ENCODE assay signal across 14 mouse cellular contexts in the genomic region with DNA sequence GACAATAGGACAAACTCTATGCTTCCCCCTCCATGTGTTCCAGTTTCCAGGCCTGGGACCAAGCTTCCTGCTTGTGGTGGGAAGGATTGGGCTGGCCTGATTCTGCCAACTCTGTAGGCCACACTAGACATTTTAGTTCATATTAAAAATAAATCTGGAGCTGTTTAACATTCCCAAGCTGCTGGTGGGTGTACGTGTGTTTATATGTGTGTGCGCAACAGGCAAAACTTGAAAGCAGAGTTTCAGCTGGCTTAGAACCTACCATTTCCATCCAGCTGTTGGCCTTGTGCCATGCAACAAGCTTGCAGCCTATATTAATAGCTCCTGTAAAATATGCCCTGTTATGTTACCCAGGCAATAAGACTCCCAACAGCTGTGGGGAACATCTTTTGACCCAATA.
A peak's percentile ranks its signal among the peaks of the same experiment; 100 is the strongest.
DNase-seq lines count a peak whose midpoint lies in the region; ATAC-seq lines count a peak whose summit lies in the region.
"Had no signal": no experiment of that assay in that cellular context is flagged by ENCODE, and none has a peak within 500 bp of the region (broad histone marks: within the 10 kb centered on the region; RNA-seq: fewer than 3 reads in every experiment).

No protein-coding gene starts in this region.

- H3K4me3 ChIP-seq in heart, embryonic 11.5 days (ENCODE audit: low read depth, low read length): no peak overlapping the region
- H3K4me3 ChIP-seq in limb, embryonic 15.5 days: no peak overlapping the region
- H3K4me3 ChIP-seq in liver, embryonic 11.5 days (ENCODE audit: low read depth, low read length): no peak overlapping the region
- H3K4me3 ChIP-seq: hindbrain, embryonic 12.5 days; megakaryocyte, embryonic 14.5 days had no signal

- no peaks in the 10 kb centered on the region for H3K36me3 ChIP-seq in heart, embryonic 11.5 days (ENCODE audit: control insufficient read depth, insufficient read depth, low read length)
- no peaks in the 10 kb centered on the region for H3K36me3 ChIP-seq in limb, embryonic 15.5 days
- no peaks in the 10 kb centered on the region for H3K36me3 ChIP-seq in liver, embryonic 11.5 days (ENCODE audit: control insufficient read depth, insufficient read depth, low read length)
- H3K36me3 ChIP-seq: hindbrain, embryonic 12.5 days had no signal

- WGBS in heart, embryonic 11.5 days (ENCODE audit: insufficient replicate concordance): 77% methylated on average over 2 of the region's 2 CpGs
- 21% methylated on average over 2 of the region's 2 CpGs for WGBS in limb, embryonic 15.5 days
- 93% methylated on average over 2 of the region's 2 CpGs for WGBS in liver, embryonic 11.5 days

- H3K4me1 ChIP-seq in heart, embryonic 11.5 days (ENCODE audit: control insufficient read depth, insufficient read depth, low read length): no peaks in the 10 kb centered on the region
- H3K4me1 ChIP-seq in limb, embryonic 15.5 days: no peaks in the 10 kb centered on the region
- H3K4me1 ChIP-seq in liver, embryonic 11.5 days (replicated peaks; ENCODE audit: control insufficient read depth, insufficient read depth, low read length): no peaks in the 10 kb centered on the region
- H3K4me1 ChIP-seq: hindbrain, embryonic 12.5 days; megakaryocyte, embryonic 14.5 days had no signal

- H3K27me3 ChIP-seq in heart, embryonic 11.5 days (ENCODE audit: control insufficient read depth, insufficient read depth, low read length): no peaks in the 10 kb centered on the region
- H3K27me3 ChIP-seq in limb, embryonic 15.5 days: no peaks in the 10 kb centered on the region
- H3K27me3 ChIP-seq in liver, embryonic 11.5 days (replicated peaks; ENCODE audit: control insufficient read depth, insufficient read depth, low read length): no peaks in the 10 kb centered on the region
- H3K27me3 ChIP-seq: hindbrain, embryonic 12.5 days; megakaryocyte, embryonic 14.5 days had no signal

- no peak overlapping the region for H3K4me2 ChIP-seq in heart, embryonic 11.5 days
- H3K4me2 ChIP-seq in limb, embryonic 15.5 days: no peak overlapping the region
- H3K4me2 ChIP-seq in liver, embryonic 11.5 days: no peak overlapping the region
- H3K4me2 ChIP-seq: hindbrain, embryonic 12.5 days had no signal

- no peak overlapping the region for H3K9ac ChIP-seq in heart, embryonic 11.5 days (ENCODE audit: low read depth, low read length)
- H3K9ac ChIP-seq in limb, embryonic 15.5 days: no peak overlapping the region
- no peak overlapping the region for H3K9ac ChIP-seq in liver, embryonic 11.5 days (ENCODE audit: low read depth, low read length)
- H3K9ac ChIP-seq: hindbrain, embryonic 12.5 days had no signal

- no peaks in the 10 kb centered on the region for H3K9me3 ChIP-seq in heart, embryonic 11.5 days (replicated peaks; ENCODE audit: control insufficient read depth, low read length)
- no peaks in the 10 kb centered on the region for H3K9me3 ChIP-seq in limb, embryonic 15.5 days
- no peaks in the 10 kb centered on the region for H3K9me3 ChIP-seq in liver, embryonic 11.5 days (ENCODE audit: control insufficient read depth, low read length)
- H3K9me3 ChIP-seq: hindbrain, embryonic 12.5 days had no signal

- intact Hi-C loops in heart, postnatal 10 days (cut with DNase I): no loop called here

- H3K27ac ChIP-seq in heart, embryonic 11.5 days (ENCODE audit: low read depth, low read length): no peak overlapping the region
- peak overlapping the region; percentile 59; the same call in 1 of the 2 replicates for H3K27ac ChIP-seq in limb, embryonic 15.5 days
- no peak overlapping the region for H3K27ac ChIP-seq in liver, embryonic 11.5 days (ENCODE audit: low read depth, low read length)
- H3K27ac ChIP-seq: hindbrain, embryonic 12.5 days had no signal

- no peak for ATAC-seq in heart, embryonic 11.5 days (replicated peaks; ENCODE audit: insufficient number of reproducible peaks, low FRiP score, low TSS enrichment)
- ATAC-seq in limb, embryonic 15.5 days (ENCODE audit: insufficient number of reproducible peaks, low FRiP score, low TSS enrichment, low read depth): peak; percentile 72; the same call in 1 of the 2 replicates
- no peak for ATAC-seq in liver, embryonic 11.5 days (replicated peaks; ENCODE audit: low FRiP score)

- peak; percentile 9 to 12 for DNase-seq in heart, postnatal 10 days
- DNase-seq in frontal cortex, postnatal 10 days (ENCODE audit: low spot score in 2 of 2): peak; percentile 41 to 64
- peak; percentile 11 to 30 for DNase-seq in right cerebral cortex, postnatal 36 days (ENCODE audit: low spot score in 2 of 2)
- no peak for DNase-seq in liver, embryonic 11.5 days (ENCODE audit: low spot score)
- no peak for DNase-seq in spleen, postnatal 36 days (ENCODE audit: low spot score in 2 of 2)
- no peak for DNase-seq in cerebellum, adult 9-11 months
- DNase-seq: adrenal gland, adult 8-10 months; cerebellum, adult 8-10 months; heart, adult 18-20 months; kidney, adult 9 months had no signal

Comparison
In these comparisons a context has a peak if more than half of its experiments do, and no peak if none do; other contexts are left out.
1. DNase-seq: peak in heart, postnatal 10 days (2 of 2), frontal cortex, postnatal 10 days (2 of 2) and right cerebral cortex, postnatal 36 days (2 of 2); none in liver, embryonic 11.5 days (single experiment), spleen, postnatal 36 days (0 of 2) and cerebellum, adult 9-11 months (single experiment).